Mouse (Mus musculus): ENCODE data around the gene Krtap16-1. TPM values are rescaled to one million over a fixed set of nuclear protein-coding genes. Genes with fewer than 3 reads are reported as not detected.

The Krtap16-1 gene
- polyA plus RNA-seq, 1 experiment from 2014 or later, result not detected

- 85% methylated on average over 1 of the region's 1 CpGs for WGBS
- Histone ChIP-seq H3K27me3 (no peaks in the 10 kb centered on the region), H3K36me3 (ENCODE audit: poor library complexity, severe bottlenecking) (no peaks in the 10 kb centered on the region), H3K4me3 (no peak within 1 kb of the TSS), H3K4me1 (no peaks in the 10 kb centered on the region), H3K27ac (no peak within 1 kb of the TSS), H3K9ac (no peak within 1 kb of the TSS), H3K4me2 (no peak within 1 kb of the TSS), H3K9me3 (replicated peaks) (no peaks in the 10 kb centered on the region)
- no peak for ATAC-seq
Measured at GRCm38 (mm10) chr11:99935991-99936390, 50.4 kb downstream of the Krtap16-1 start, which contains the start of gene Krtap31-2. TSS of gene Krtap31-2 (plus strand) at chr11:99936291.

Other genes with a start within 250 kb of the Krtap16-1 start
- not detected in 2 replicates for gene Gm11595, start 213.7 kb downstream of the Krtap16-1 start, polyA plus RNA-seq (2015; fragmentation: Nextera tagmentation; extraction: Ambion mirVana)
- not detected in 2 replicates for gene Krtap4-8, start 205.9 kb downstream of the Krtap16-1 start, polyA plus RNA-seq (2015; fragmentation: Nextera tagmentation; extraction: Ambion mirVana)
- gene Krtap4-9, start 201.4 kb downstream of the Krtap16-1 start, polyA plus RNA-seq (2015; fragmentation: Nextera tagmentation; extraction: Ambion mirVana), result not detected in 2 replicates
- gene Gm11596, start 193.1 kb downstream of the Krtap16-1 start, polyA plus RNA-seq (2015; fragmentation: Nextera tagmentation; extraction: Ambion mirVana), result not detected in 2 replicates
- not detected in 2 replicates for gene Gm11569, start 187.7 kb downstream of the Krtap16-1 start, polyA plus RNA-seq (2015; fragmentation: Nextera tagmentation; extraction: Ambion mirVana)
- gene Gm11554, start 182.2 kb downstream of the Krtap16-1 start, polyA plus RNA-seq (2015; fragmentation: Nextera tagmentation; extraction: Ambion mirVana), result not detected in 2 replicates
- not detected in 2 replicates for gene Krtap4-13, start 176.7 kb downstream of the Krtap16-1 start, polyA plus RNA-seq (2015; fragmentation: Nextera tagmentation; extraction: Ambion mirVana)
- not detected in 2 replicates for gene Gm11564, start 170.9 kb downstream of the Krtap16-1 start, polyA plus RNA-seq (2015; fragmentation: Nextera tagmentation; extraction: Ambion mirVana)
- gene 2300003K06Rik, start 148.5 kb downstream of the Krtap16-1 start, polyA plus RNA-seq (2015; fragmentation: Nextera tagmentation; extraction: Ambion mirVana), result not detected in 2 replicates
- not detected in 2 replicates for gene Krtap4-16, start 135.0 kb downstream of the Krtap16-1 start, polyA plus RNA-seq (2015; fragmentation: Nextera tagmentation; extraction: Ambion mirVana)
- gene Gm11568, start 128.7 kb downstream of the Krtap16-1 start, polyA plus RNA-seq (2015; fragmentation: Nextera tagmentation; extraction: Ambion mirVana), result not detected in 2 replicates
- not detected in 2 replicates for gene Gm11559, start 122.1 kb downstream of the Krtap16-1 start, polyA plus RNA-seq (2015; fragmentation: Nextera tagmentation; extraction: Ambion mirVana)
- gene Krtap9-1, start 113.2 kb downstream of the Krtap16-1 start, polyA plus RNA-seq (2015; fragmentation: Nextera tagmentation; extraction: Ambion mirVana), result not detected in 2 replicates
- gene Gm11567, start 107.4 kb downstream of the Krtap16-1 start, polyA plus RNA-seq (2015; fragmentation: Nextera tagmentation; extraction: Ambion mirVana), result not detected in 2 replicates
- gene Krtap31-1, start 78.7 kb downstream of the Krtap16-1 start, polyA plus RNA-seq (2015; fragmentation: Nextera tagmentation; extraction: Ambion mirVana), result not detected in 2 replicates
- gene Gm11565, start 71.8 kb downstream of the Krtap16-1 start, polyA plus RNA-seq (2015; fragmentation: Nextera tagmentation; extraction: Ambion mirVana), result not detected in 2 replicates
- gene Krtap31-2, start 50.3 kb downstream of the Krtap16-1 start, polyA plus RNA-seq (2015; fragmentation: Nextera tagmentation; extraction: Ambion mirVana), result not detected in 2 replicates
- gene Krtap9-5, start 38.1 kb downstream of the Krtap16-1 start, polyA plus RNA-seq (2015; fragmentation: Nextera tagmentation; extraction: Ambion mirVana), result not detected in 2 replicates
- gene Krtap29-1, start 7.5 kb downstream of the Krtap16-1 start, polyA plus RNA-seq (2015; fragmentation: Nextera tagmentation; extraction: Ambion mirVana), result not detected in 2 replicates
- not detected in 2 replicates for gene Krtap17-1, start 7.4 kb upstream of the Krtap16-1 start, polyA plus RNA-seq (2015; fragmentation: Nextera tagmentation; extraction: Ambion mirVana)
- gene Krt33a, start 29.6 kb upstream of the Krtap16-1 start, polyA plus RNA-seq (2015; fragmentation: Nextera tagmentation; extraction: Ambion mirVana), result not detected in 2 replicates
- gene Krt33b, start 43.3 kb upstream of the Krtap16-1 start, polyA plus RNA-seq (2015; fragmentation: Nextera tagmentation; extraction: Ambion mirVana), result not detected in 2 replicates
- gene Krt34, start 55.0 kb upstream of the Krtap16-1 start, polyA plus RNA-seq (2015; fragmentation: Nextera tagmentation; extraction: Ambion mirVana), result not detected in 2 replicates
- gene Krt31, start 64.0 kb upstream of the Krtap16-1 start, polyA plus RNA-seq (2015; fragmentation: Nextera tagmentation; extraction: Ambion mirVana), result not detected in 2 replicates
- gene Krt32, start 101.6 kb upstream of the Krtap16-1 start, polyA plus RNA-seq (2015; fragmentation: Nextera tagmentation; extraction: Ambion mirVana), result not detected in 2 replicates
- not detected in 2 replicates for gene Krt35, start 109.6 kb upstream of the Krtap16-1 start, polyA plus RNA-seq (2015; fragmentation: Nextera tagmentation; extraction: Ambion mirVana)
- gene Krt36, start 119.0 kb upstream of the Krtap16-1 start, polyA plus RNA-seq (2015; fragmentation: Nextera tagmentation; extraction: Ambion mirVana), result not detected in 2 replicates
- not detected in 2 replicates for gene Krt13, start 135.0 kb upstream of the Krtap16-1 start, polyA plus RNA-seq (2015; fragmentation: Nextera tagmentation; extraction: Ambion mirVana)
- gene Krt15, start 149.3 kb upstream of the Krtap16-1 start, polyA plus RNA-seq (2015; fragmentation: Nextera tagmentation; extraction: Ambion mirVana), result 0.34 and 0.35 TPM in 2 replicates
- 0.23 and 0.49 TPM in 2 replicates for gene Krt19, start 162.1 kb upstream of the Krtap16-1 start, polyA plus RNA-seq (2015; fragmentation: Nextera tagmentation; extraction: Ambion mirVana)
- not detected in 2 replicates for gene Krt9, start 206.6 kb upstream of the Krtap16-1 start, polyA plus RNA-seq (2015; fragmentation: Nextera tagmentation; extraction: Ambion mirVana)
- gene Krt14, start 221.0 kb upstream of the Krtap16-1 start, polyA plus RNA-seq (2015; fragmentation: Nextera tagmentation; extraction: Ambion mirVana), result 0.13 and 0.38 TPM in 2 replicates

Data from forebrain, embryonic 13.5 days (tissue).